Mouse (Mus musculus) layer of hippocampus, adult 2 months (tissue): ENCODE results near the gene Rps27. TPM values are rescaled to one million over a fixed set of nuclear protein-coding genes. Genes with fewer than 3 reads are reported as not detected.
A peak's percentile ranks its signal among the peaks of the same experiment; 100 is the strongest.

Source experiments
- DNase-seq, 2 experiments: peaks; one replicate each; pipeline ENCODE4 v3.0.0; 2022; ENCODE audit warnings: low spot score in 2 of 2
- H3K27ac ChIP-seq: fragments of 200-600 bp; 2 replicates; pipeline ENCODE4 v1.8.1; 2022
- H3K4me3 ChIP-seq: fragments of 200-600 bp; 2 replicates; pipeline ENCODE4 v1.8.1; 2022; ENCODE audit warnings: mild to moderate bottlenecking
- CTCF ChIP-seq: fragments of 200-600 bp; conservative IDR thresholded peaks from 2 replicates; pipeline ENCODE4 v1.8.1; 2022; ENCODE audit warnings: antibody characterized with exemption, mild to moderate bottlenecking, moderate library complexity
- total RNA-seq, 2 experiments: library from RNA; stranded (reverse); gene quantifications; 2 replicates each; pipeline ENCODE4 v1.2.3; 2021

The Rps27 gene
- total RNA-seq, 2 experiments from 2014 or later: 995 to 997 TPM

GRCm38 (mm10) chr3:90220531-90220951 is 7.1 kb upstream of the Rps27 start:
- peak overlapping the region; percentile 49 for H3K4me3 ChIP-seq
- peak; percentile 32 to 34 for DNase-seq
- TF ChIP-seq CTCF: no peak; the same call in 1 of the 2 replicates
- peak overlapping the region; percentile 87 for H3K27ac ChIP-seq

DNA sequence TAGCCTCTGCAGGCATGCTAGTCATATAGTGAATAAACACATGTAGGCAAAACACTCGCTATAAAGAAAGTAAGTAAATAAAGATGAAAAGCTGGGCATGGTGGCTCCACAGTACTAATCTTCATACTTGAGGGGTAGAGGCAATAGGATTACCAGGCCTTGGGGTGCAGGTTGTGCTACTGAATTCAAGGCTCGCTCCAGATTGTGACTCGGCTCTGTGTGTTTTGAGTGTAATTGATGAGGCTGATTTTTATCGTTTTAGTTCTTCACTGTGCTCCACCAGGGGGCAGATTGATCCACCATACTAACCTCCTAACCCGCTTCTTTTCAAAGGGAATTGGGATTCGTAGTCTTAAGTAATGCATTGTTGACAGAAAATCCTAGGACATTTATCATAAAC is 6.6 kb upstream of the Rps27 start:
- peak; percentile 88 for TF ChIP-seq CTCF
- peak; percentile 56 to 62 for DNase-seq
- H3K4me3 ChIP-seq: peak overlapping the region; percentile 49
- H3K27ac ChIP-seq: peak overlapping the region; percentile 87

DNA sequence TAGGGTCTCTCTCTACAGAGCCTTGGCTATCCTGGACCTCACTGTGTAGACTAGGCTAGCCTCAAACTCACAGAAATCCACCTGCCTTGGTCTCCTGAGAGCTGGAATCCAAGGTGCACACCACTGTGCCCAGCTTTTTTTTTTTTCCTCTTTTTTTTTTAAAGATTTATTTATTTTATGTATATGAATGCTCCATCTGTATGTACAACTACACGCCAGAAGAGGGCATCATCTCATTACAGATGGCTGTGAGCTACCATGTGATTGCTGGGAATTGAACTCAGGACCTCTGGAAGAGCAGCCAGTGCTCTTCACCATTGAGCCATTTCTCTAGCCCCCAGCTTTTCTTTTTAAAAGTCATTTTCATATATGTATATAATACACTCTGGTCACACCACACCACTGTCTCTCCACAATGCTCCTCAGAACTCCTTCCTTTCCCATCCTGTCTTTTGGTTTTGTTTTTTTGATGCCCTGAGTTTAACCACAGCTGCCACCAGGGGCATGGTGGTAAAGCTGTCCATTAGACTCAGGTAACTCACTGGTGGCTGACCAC is 2.5 kb upstream of the Rps27 start:
- DNase-seq: no peak
- no peak overlapping the region for H3K27ac ChIP-seq
- peak; percentile 55 for TF ChIP-seq CTCF
- no peak overlapping the region for H3K4me3 ChIP-seq

- no peak for TF ChIP-seq CTCF
- DNase-seq: no peak
- Histone ChIP-seq H3K4me3 (peak overlapping the region; percentile 96), H3K27ac (peak overlapping the region; percentile 95)
These were observed 669 bp upstream of the Rps27 start for GRCm38 (mm10) chr3:90213956-90214684.

GRCm38 (mm10) chr3:90212723-90213122 is 728 bp downstream of the Rps27 start:
- TF ChIP-seq CTCF: no peak
- Histone ChIP-seq H3K4me3 (peak overlapping the region; percentile 96), H3K27ac (peak overlapping the region; percentile 95)
- DNase-seq: no peak

GRCm38 (mm10) chr3:90211475-90212398 is 1.7 kb downstream of the Rps27 start:
- no peak for TF ChIP-seq CTCF
- peak overlapping the region; percentile 5; the same call in 1 of the 2 replicates for H3K27ac ChIP-seq
- peak overlapping the region; percentile 96 for H3K4me3 ChIP-seq
- DNase-seq: no peak

- TF ChIP-seq CTCF: no peak
- Histone ChIP-seq H3K4me3 (no peak overlapping the region), H3K27ac (no peak overlapping the region)
- no peak for DNase-seq
These were observed 3.4 kb downstream of the Rps27 start for GRCm38 (mm10) chr3:90209908-90210566.

- no peak overlapping the region for H3K4me3 ChIP-seq
- H3K27ac ChIP-seq: no peak overlapping the region
- DNase-seq: no peak
- TF ChIP-seq CTCF: no peak
These were observed 4.8 kb downstream of the Rps27 start for GRCm38 (mm10) chr3:90208662-90209061.

- no peak overlapping the region for H3K4me3 ChIP-seq
- DNase-seq: no peak
- H3K27ac ChIP-seq: no peak overlapping the region
- TF ChIP-seq CTCF: peak; percentile 14; the same call in 1 of the 2 replicates
These were observed 8.9 kb downstream of the Rps27 start for GRCm38 (mm10) chr3:90204582-90204981.

DNA sequence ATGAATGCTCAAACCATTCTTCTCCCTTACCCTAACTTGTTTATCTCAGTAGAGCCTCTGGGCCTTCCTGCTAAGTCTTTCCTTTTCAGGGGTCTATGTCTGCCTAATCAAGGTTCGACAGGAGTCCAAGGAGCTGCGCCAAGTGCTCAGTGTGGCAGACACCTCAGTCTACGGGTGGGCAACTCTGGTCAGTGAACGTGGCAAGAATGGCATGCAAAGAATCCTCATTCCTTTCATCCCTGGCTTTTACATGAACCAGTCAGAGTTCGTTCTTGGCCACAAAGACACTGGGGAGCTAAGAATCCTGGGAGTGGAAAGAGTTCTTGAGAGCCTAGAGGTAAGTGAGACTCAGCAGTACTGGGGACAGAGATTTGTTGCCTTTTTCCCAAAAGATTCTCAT is 9.8 kb downstream of the Rps27 start:
- Histone ChIP-seq H3K27ac (no peak overlapping the region), H3K4me3 (no peak overlapping the region)
- TF ChIP-seq CTCF: no peak
- no peak for DNase-seq

GRCm38 (mm10) chr3:90202884-90203283 is 10.6 kb downstream of the Rps27 start:
- Histone ChIP-seq H3K4me3 (no peak overlapping the region), H3K27ac (no peak overlapping the region)
- no peak for TF ChIP-seq CTCF
- DNase-seq: no peak

DNA sequence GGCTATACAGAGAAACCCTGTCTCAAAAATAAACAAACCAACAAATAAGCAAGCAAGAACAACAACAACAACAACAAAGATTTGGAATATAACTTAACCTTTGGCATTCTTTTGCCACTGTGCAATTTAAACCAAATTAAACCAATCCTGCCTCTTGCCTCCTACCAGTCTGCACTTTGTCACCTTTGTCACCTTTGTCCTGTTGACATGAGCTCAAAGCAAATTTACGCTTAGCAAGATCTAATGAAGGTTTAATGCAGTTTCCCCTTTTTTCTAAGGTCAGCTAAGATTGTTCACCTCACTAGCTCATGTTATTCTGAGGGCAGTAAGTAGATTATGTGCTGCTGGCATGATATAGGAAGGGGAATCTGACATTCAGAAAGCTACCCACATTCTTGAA is 15.9 kb downstream of the Rps27 start:
- Histone ChIP-seq H3K27ac (no peak overlapping the region), H3K4me3 (no peak overlapping the region)
- DNase-seq: no peak
- TF ChIP-seq CTCF: no peak
